In genomic region chr5:54588332-54589020, GRCm38 (mm10) we compare ENCODE assay signal across 17 mouse cellular contexts.
DNase-seq lines count a peak whose midpoint lies in the region; ATAC-seq and TF ChIP-seq lines count a peak whose summit lies in the region.
"Had no signal": no experiment of that assay in that cellular context is flagged by ENCODE, and none has a peak within 500 bp of the region (broad histone marks: within the 10 kb centered on the region; RNA-seq: fewer than 3 reads in every experiment).

No protein-coding gene starts in this region.

- no peaks in the 10 kb centered on the region for H3K36me3 ChIP-seq in heart, postnatal 0 days (replicated peaks; ENCODE audit: control insufficient read depth, insufficient read depth, low read length)
- H3K36me3 ChIP-seq in liver, embryonic 14.5 days (replicated peaks; ENCODE audit: control insufficient read depth, insufficient read depth, low read depth), result no peaks in the 10 kb centered on the region
- H3K36me3 ChIP-seq in E14TG2a.4 (ENCODE audit: insufficient read depth, low read length), result no peaks in the 10 kb centered on the region
- H3K36me3 ChIP-seq: limb, embryonic 12.5 days; lung, embryonic 15.5 days had no signal

- no peak overlapping the region for H3K4me2 ChIP-seq in heart, postnatal 0 days (ENCODE audit: low read depth, low read length)
- no peak overlapping the region for H3K4me2 ChIP-seq in liver, embryonic 14.5 days (ENCODE audit: low read depth)
- H3K4me2 ChIP-seq: heart, embryonic 11.5 days; limb, embryonic 12.5 days; lung, embryonic 15.5 days had no signal

- TF ChIP-seq EP300 in heart, postnatal 0 days (IDR thresholded peaks at IDR 0.05; ENCODE audit: low read depth), result no peak
- TF ChIP-seq EP300 in liver, embryonic 14.5 days (IDR thresholded peaks at IDR 0.05; ENCODE audit: low read depth), result no peak

- no peaks in the 10 kb centered on the region for H3K27me3 ChIP-seq in heart, postnatal 0 days (ENCODE audit: control insufficient read depth, insufficient read depth, low read length)
- no peaks in the 10 kb centered on the region for H3K27me3 ChIP-seq in liver, embryonic 14.5 days (ENCODE audit: control insufficient read depth, insufficient read depth, low read length)
- no peaks in the 10 kb centered on the region for H3K27me3 ChIP-seq in E14TG2a.4 (ENCODE audit: insufficient read depth, low read length)
- H3K27me3 ChIP-seq: limb, embryonic 12.5 days; lung, embryonic 15.5 days had no signal

- no peak for ATAC-seq in heart, postnatal 0 days (ENCODE audit: insufficient read depth, low read depth)
- no peak for ATAC-seq in liver, embryonic 14.5 days (ENCODE audit: insufficient read depth)
- ATAC-seq: Patski had no signal

- DNase-seq in heart, postnatal 0 days (ENCODE audit: low spot score), result no peak
- no peak for DNase-seq in heart, postnatal 10 days
- DNase-seq in liver, embryonic 14.5 days (ENCODE audit: low read depth in 3 of 3, low spot score in 3 of 3), result no peak
- no peak for DNase-seq in liver
- peak; percentile 4 for DNase-seq in R1 (ENCODE audit: low read depth, low spot score)
- DNase-seq in thymus, postnatal 14 days, result no peak
- DNase-seq in cerebellum, postnatal 36 days, result no peak
- DNase-seq: cerebellum, adult 9-10 months; gastrocnemius, postnatal 14 days; heart, postnatal 4 days; midbrain, embryonic 14.5 days; retina, postnatal 1 day had no signal

- intact Hi-C loops in heart, postnatal 10 days (cut with DNase I), result no loop called here

- no peak overlapping the region for H3K4me3 ChIP-seq in heart, postnatal 0 days (ENCODE audit: low read depth, low read length)
- H3K4me3 ChIP-seq in liver, embryonic 14.5 days (ENCODE audit: insufficient read depth in 1 of 2, low read depth in 2 of 2, low read length in 2 of 2), result no peak overlapping the region
- no peak overlapping the region for H3K4me3 ChIP-seq in E14TG2a.4 (replicated peaks; ENCODE audit: low read length)
- H3K4me3 ChIP-seq: limb, embryonic 12.5 days; lung, embryonic 15.5 days had no signal

- H3K9ac ChIP-seq in heart, postnatal 0 days (replicated peaks; ENCODE audit: low read depth, low read length), result no peak overlapping the region
- H3K9ac ChIP-seq in liver, embryonic 14.5 days (replicated peaks), result no peak overlapping the region
- H3K9ac ChIP-seq: limb, embryonic 12.5 days; lung, embryonic 15.5 days had no signal

- peak; percentile 33 for TF ChIP-seq CTCF in heart, postnatal 0 days (IDR thresholded peaks at IDR 0.05; ENCODE audit: low read depth)
- peak; percentile 38; the same call in 1 of the 2 replicates for TF ChIP-seq CTCF in liver, embryonic 14.5 days (IDR thresholded peaks at IDR 0.05; ENCODE audit: low read depth)
- peak; percentile 79 for TF ChIP-seq CTCF in E14TG2a.4 (conservative IDR thresholded peaks at IDR 0.05; ENCODE audit: low read length)

- no peaks in the 10 kb centered on the region for H3K4me1 ChIP-seq in heart, postnatal 0 days (ENCODE audit: control insufficient read depth, insufficient read depth)
- no peaks in the 10 kb centered on the region for H3K4me1 ChIP-seq in liver, embryonic 14.5 days (replicated peaks; ENCODE audit: control insufficient read depth in 2 of 2, insufficient read depth in 2 of 2, low read length in 1 of 2)
- no peaks in the 10 kb centered on the region for H3K4me1 ChIP-seq in E14TG2a.4 (replicated peaks; ENCODE audit: low read depth, low read length)
- H3K4me1 ChIP-seq: limb, embryonic 12.5 days; lung, embryonic 15.5 days had no signal

- no peak overlapping the region for H3K27ac ChIP-seq in heart, postnatal 0 days (ENCODE audit: low read depth)
- H3K27ac ChIP-seq in liver, embryonic 14.5 days, result no peak overlapping the region
- H3K27ac ChIP-seq: limb, embryonic 12.5 days; lung, embryonic 15.5 days had no signal

- H3K9me3 ChIP-seq in heart, postnatal 0 days (replicated peaks; ENCODE audit: control insufficient read depth, low read length), result no peaks in the 10 kb centered on the region
- H3K9me3 ChIP-seq in liver, embryonic 14.5 days (ENCODE audit: control insufficient read depth, low read length), result no peaks in the 10 kb centered on the region
- H3K9me3 ChIP-seq in E14TG2a.4 (ENCODE audit: low read length), result no peaks in the 10 kb centered on the region
- H3K9me3 ChIP-seq: limb, embryonic 12.5 days; lung, embryonic 15.5 days had no signal

- 60% methylated on average over 2 of the region's 2 CpGs for WGBS in heart, postnatal 0 days
- WGBS in liver, embryonic 14.5 days (ENCODE audit: insufficient replicate concordance), result 44% methylated on average over 2 of the region's 2 CpGs
